30 mouse cellular contexts compared by ENCODE assay signal in genomic region chr5:146160439-146160838, GRCm38 (mm10). TPM values are rescaled to one million over a fixed set of nuclear protein-coding genes. Genes with fewer than 3 reads are reported as not detected.
"Had no signal": no experiment of that assay in that cellular context is flagged by ENCODE, and none has a peak within 500 bp of the region (broad histone marks: within the 10 kb centered on the region; RNA-seq: fewer than 3 reads in every experiment).

TSS of gene Gm5565 (minus strand) at chr5:146160539.

RNA-seq across cellular contexts. Expression of gene Gm5565, which starts in this region (rescaled TPM):
- polyA plus RNA-seq: limb, embryonic 10.5 days; limb, embryonic 11.5 days; limb, embryonic 12.5 days; limb, embryonic 13.5 days; limb, embryonic 14.5 days; limb, embryonic 15.5 days; liver, adult 2 months; liver, embryonic 11.5 days; liver, embryonic 12.5 days; liver, embryonic 13.5 days; liver, embryonic 14.5 days; liver, embryonic 15.5 days; liver, embryonic 16.5 days; liver, postnatal 0 days; lung, adult 2 months; lung, embryonic 14.5 days; lung, embryonic 15.5 days; lung, embryonic 16.5 days; lung, postnatal 0 days; macrophage; midbrain, embryonic 10.5 days; midbrain, embryonic 11.5 days; midbrain, embryonic 12.5 days; midbrain, embryonic 13.5 days; midbrain, embryonic 14.5 days; midbrain, embryonic 15.5 days; midbrain, embryonic 16.5 days; midbrain, postnatal 0 days; myocyte; neural tube, embryonic 11.5 days had no signal
